Mouse (Mus musculus) liver, postnatal 0 days (tissue): ENCODE measurements around the gene Naa50. TPM values are rescaled to one million over a fixed set of nuclear protein-coding genes. Genes with fewer than 3 reads are reported as not detected.

Source experiments
- ATAC-seq: fragments of 200-750 bp; cut with Nextera tagmentation; 2 replicates; pipeline ENCODE4 v1.8.0; 2017; ENCODE audit warnings: mild to moderate bottlenecking, moderate library complexity
- DNase-seq: peaks from one replicate; pipeline ENCODE4 v3.0.0-alpha.2; 2016
- H3K27ac ChIP-seq: fragments of 300-500 bp; sonication (generic); 2 replicates; pipeline ENCODE4 v1.5.1; 2014; ENCODE audit warnings: antibody characterized with exemption, moderate library complexity, mild to moderate bottlenecking, low read depth
- H3K27me3 ChIP-seq: fragments of 300-500 bp; sonication (generic); 2 replicates; pipeline ENCODE4 v1.6.1; 2014; ENCODE audit warnings: low read length, control low read depth, mixed read lengths; ENCODE audit not compliant: insufficient read depth
- H3K36me3 ChIP-seq: fragments of 300-500 bp; sonication (generic); replicated peaks from 2 replicates; pipeline ENCODE4 v1.6.1; 2014; ENCODE audit warnings: mild to moderate bottlenecking, control low read depth, low read length, moderate library complexity, mixed read lengths; ENCODE audit not compliant: insufficient read depth
- H3K4me1 ChIP-seq: fragments of 300-500 bp; sonication (generic); 2 replicates; pipeline ENCODE4 v1.6.1; 2014; ENCODE audit warnings: antibody characterized with exemption, mild to moderate bottlenecking, control low read depth; ENCODE audit not compliant: insufficient read depth
- H3K4me2 ChIP-seq: fragments of 300-500 bp; sonication (generic); 2 replicates; pipeline ENCODE4 v1.6.1; 2014; ENCODE audit warnings: low read depth, mild to moderate bottlenecking, low read length, moderate library complexity, mixed read lengths
- H3K4me3 ChIP-seq: fragments of 300-500 bp; sonication (generic); 2 replicates; pipeline ENCODE4 v1.5.1; 2014; ENCODE audit warnings: low read depth, low read length
- H3K9ac ChIP-seq: fragments of 300-500 bp; sonication (generic); replicated peaks from 2 replicates; pipeline ENCODE4 v1.6.1; 2014; ENCODE audit warnings: mild to moderate bottlenecking, moderate library complexity
- H3K9me3 ChIP-seq: fragments of 300-500 bp; sonication (generic); 2 replicates; pipeline ENCODE4 v1.6.1; 2016; ENCODE audit warnings: mild to moderate bottlenecking, control low read depth, low read length, mixed read lengths
- CTCF ChIP-seq: sonication (generic); IDR thresholded peaks from 2 replicates; pipeline ENCODE4 v1.5.1; 2016; ENCODE audit warnings: antibody characterized with exemption, low read depth
- EP300 ChIP-seq: IDR thresholded peaks from 2 replicates; pipeline ENCODE4 v1.6.1; 2016; ENCODE audit warnings: antibody characterized with exemption, low read depth, mild to moderate bottlenecking
- WGBS: fragments of 180-500 bp; shearing (Covaris S2); extraction: QIAGEN DNeasy Blood & Tissue Kit; methylation state at CpG from one replicate; pipeline ENCODE4 v1.1.7; 2014; ENCODE audit not compliant: insufficient replicate concordance; 5-methylcytosine and 5-hydroxymethylcytosine counted together
- polyA plus RNA-seq: library from polyadenylated mRNA; unstranded; fragments of >200 nt; fragmentation: Nextera tagmentation; extraction: Ambion mirVana; gene quantifications from 2 replicates; pipeline ENCODE4 v1.2.1, GENCODE M21; 2015

Gene Naa50
- polyA plus RNA-seq, 1 experiment from 2014 or later, result 46.5 TPM

- H3K9ac ChIP-seq, result no peak overlapping the region
- peaks cover 52% of the 10 kb centered on the region for H3K36me3 ChIP-seq
- H3K27me3 ChIP-seq, result no peaks in the 10 kb centered on the region
- ATAC-seq (no peak), DNase-seq (no peak)
- H3K9me3 ChIP-seq, result no peaks in the 10 kb centered on the region
- H3K4me1 ChIP-seq, result no peaks in the 10 kb centered on the region
- H3K4me2 ChIP-seq, result no peak overlapping the region
- H3K4me3 ChIP-seq, result no peak overlapping the region
- H3K27ac ChIP-seq, result no peak overlapping the region
- no peak for TF ChIP-seq CTCF
- TF ChIP-seq EP300, result no peak
- 72% methylated on average over 6 of the region's 6 CpGs for WGBS
Observed at GRCm38 (mm10) chr16:44204331-44204730, 64.7 kb downstream of the Naa50 start.

- H3K4me2 ChIP-seq, result no peak overlapping the region
- no peaks in the 10 kb centered on the region for H3K4me1 ChIP-seq
- peaks cover 44% of the 10 kb centered on the region for H3K36me3 ChIP-seq
- no peaks in the 10 kb centered on the region for H3K9me3 ChIP-seq
- 91% methylated on average over 8 of the region's 8 CpGs for whole genome bisulfite sequencing
- H3K9ac ChIP-seq, result no peak overlapping the region
- DNase-seq (no peak), ATAC-seq (no peak)
- no peak overlapping the region for H3K4me3 ChIP-seq
- no peak for TF ChIP-seq CTCF
- no peak for TF ChIP-seq EP300
- H3K27me3 ChIP-seq, result no peaks in the 10 kb centered on the region
- H3K27ac ChIP-seq, result no peak overlapping the region
Observed at GRCm38 (mm10) chr16:44205973-44206372, 66.3 kb downstream of the Naa50 start.

GRCm38 (mm10) chr16:44210156-44211053, 70.8 kb downstream of the Naa50 start:
- Histone ChIP-seq H3K4me3 (no peak overlapping the region), H3K27ac (no peak overlapping the region), H3K9me3 (no peaks in the 10 kb centered on the region), H3K9ac (no peak overlapping the region), H3K36me3 (peaks cover 64% of the 10 kb centered on the region), H3K4me2 (no peak overlapping the region), H3K27me3 (no peaks in the 10 kb centered on the region), H3K4me1 (no peaks in the 10 kb centered on the region)
- TF ChIP-seq EP300 (no peak), CTCF (no peak)
- WGBS, result 70% methylated on average over 10 of the region's 10 CpGs
- no peak for ATAC-seq
- DNase-seq, result no peak

GRCm38 (mm10) chr16:44211054-44211414, 71.4 kb downstream of the Naa50 start:
- no peak overlapping the region for H3K9ac ChIP-seq
- peaks cover 66% of the 10 kb centered on the region for H3K36me3 ChIP-seq
- no peaks in the 10 kb centered on the region for H3K27me3 ChIP-seq
- no peak overlapping the region for H3K4me3 ChIP-seq
- ATAC-seq (no peak), DNase-seq (no peak)
- no peak overlapping the region for H3K27ac ChIP-seq
- no peaks in the 10 kb centered on the region for H3K4me1 ChIP-seq
- H3K4me2 ChIP-seq, result no peak overlapping the region
- 83% methylated on average over 1 of the region's 1 CpGs for WGBS
- TF ChIP-seq EP300, result no peak
- no peak for TF ChIP-seq CTCF
- no peaks in the 10 kb centered on the region for H3K9me3 ChIP-seq

- Histone ChIP-seq H3K4me2 (no peak overlapping the region), H3K27ac (no peak overlapping the region), H3K36me3 (peaks cover 66% of the 10 kb centered on the region), H3K27me3 (no peaks in the 10 kb centered on the region), H3K4me1 (no peaks in the 10 kb centered on the region), H3K4me3 (no peak overlapping the region), H3K9ac (no peak overlapping the region), H3K9me3 (no peaks in the 10 kb centered on the region)
- DNase-seq (no peak), ATAC-seq (no peak)
- WGBS, result 93% methylated on average over 7 of the region's 7 CpGs
- TF ChIP-seq CTCF (no peak), EP300 (no peak)
Observed at GRCm38 (mm10) chr16:44212703-44213102, 73.1 kb downstream of the Naa50 start.

Other genes with a start within 250 kb of the Naa50 start
- 4.4 and 4.7 TPM in 2 replicates for gene Qtrt2, start 213.0 kb upstream of the Naa50 start, polyA plus RNA-seq
- gene Zdhhc23, start 160.0 kb upstream of the Naa50 start, polyA plus RNA-seq, result 0.20 and 0.40 TPM in 2 replicates
- 10.9 and 16.5 TPM in 2 replicates for gene Gramd1c, start 76.5 kb upstream of the Naa50 start, polyA plus RNA-seq
- 21.1 and 22.6 TPM in 2 replicates for gene Atp6v1a, start 125 bp upstream of the Naa50 start, polyA plus RNA-seq
- gene Usf3, start 33.4 kb downstream of the Naa50 start, polyA plus RNA-seq, result 1.2 and 1.9 TPM in 2 replicates
- gene Sidt1, start 193.4 kb downstream of the Naa50 start, polyA plus RNA-seq, result 0.02 TPM in 1 of 2 replicates, not detected in the other
- 4.1 and 4.9 TPM in 2 replicates for gene Spice1, start 207.3 kb downstream of the Naa50 start, polyA plus RNA-seq